Mouse (Mus musculus) layer of hippocampus, adult 11-12 months (tissue): ENCODE data around the gene Folr2.

Source experiments
- DNase-seq: peaks from one replicate; pipeline ENCODE4 v3.0.0; 2022; ENCODE audit warnings: low spot score

Gene Folr2

DNA sequence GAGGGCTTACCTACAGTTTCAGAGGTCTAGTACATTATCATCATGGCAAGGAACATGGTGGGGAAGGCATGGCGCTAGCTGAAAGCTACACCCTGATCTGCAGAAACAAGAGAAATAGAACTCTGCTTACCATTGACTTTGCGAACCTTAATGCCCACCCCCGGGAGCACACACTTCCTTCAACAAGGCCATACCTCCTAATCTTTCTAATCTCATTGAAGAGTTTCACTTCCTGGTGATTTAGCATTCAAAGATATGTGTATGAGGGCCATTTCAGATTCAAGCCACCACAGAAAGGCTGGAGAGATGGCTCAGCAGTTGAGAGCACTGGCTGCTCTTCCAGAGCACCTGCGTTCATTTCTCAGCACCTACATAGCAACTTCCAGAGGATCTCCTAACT lies at the start of gene Folr2:
Gene Folr2, minus strand, starts transcription at position 101 of the 400 bp plus-strand sequence.
- no peak for DNase-seq

DNA sequence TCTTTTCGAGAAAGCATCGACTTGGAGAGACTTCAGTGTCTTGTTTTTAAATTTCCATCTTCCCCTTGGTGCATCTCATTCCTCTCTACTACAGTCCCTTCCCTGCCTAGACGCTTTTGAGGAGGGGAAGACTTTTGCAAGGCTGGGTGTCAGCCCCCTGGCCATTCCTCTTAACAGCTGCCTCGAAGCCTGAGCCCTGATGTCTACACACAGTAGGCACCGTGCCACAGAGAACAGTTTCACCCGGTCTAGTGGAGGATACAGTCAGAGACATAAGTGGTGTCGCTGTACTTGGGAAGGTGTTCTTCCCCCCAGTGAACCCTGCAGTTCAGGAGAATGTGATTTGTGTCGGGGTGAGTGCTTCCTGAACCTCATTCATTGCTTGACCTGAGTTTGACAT lies 49.7 kb upstream of the Folr2 start:
- no peak for DNase-seq

DNA sequence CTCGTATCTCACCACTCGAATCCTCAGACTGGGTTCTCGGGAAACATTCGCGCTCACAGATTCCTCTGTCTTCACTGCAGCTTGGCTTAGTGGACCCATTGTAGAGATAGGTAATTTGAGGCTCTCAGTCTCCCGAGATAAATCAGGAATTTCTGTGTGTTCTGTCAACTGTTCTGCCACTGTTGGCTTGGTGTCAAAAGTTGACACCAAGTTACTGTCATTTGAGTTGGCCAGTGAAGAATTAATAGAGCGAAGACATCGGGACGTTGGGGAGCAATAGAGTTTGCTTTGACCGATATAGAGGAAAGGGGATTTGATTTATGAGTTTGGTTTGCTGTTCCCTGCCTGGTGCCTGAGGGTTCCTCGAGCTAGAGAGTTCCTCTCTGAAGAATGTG lies 49.3 kb upstream of the Folr2 start, which contains the start of gene Tomt:
Gene Tomt, minus strand, starts transcription at position 73 of the 395 bp plus-strand sequence.
- DNase-seq = no peak

DNA sequence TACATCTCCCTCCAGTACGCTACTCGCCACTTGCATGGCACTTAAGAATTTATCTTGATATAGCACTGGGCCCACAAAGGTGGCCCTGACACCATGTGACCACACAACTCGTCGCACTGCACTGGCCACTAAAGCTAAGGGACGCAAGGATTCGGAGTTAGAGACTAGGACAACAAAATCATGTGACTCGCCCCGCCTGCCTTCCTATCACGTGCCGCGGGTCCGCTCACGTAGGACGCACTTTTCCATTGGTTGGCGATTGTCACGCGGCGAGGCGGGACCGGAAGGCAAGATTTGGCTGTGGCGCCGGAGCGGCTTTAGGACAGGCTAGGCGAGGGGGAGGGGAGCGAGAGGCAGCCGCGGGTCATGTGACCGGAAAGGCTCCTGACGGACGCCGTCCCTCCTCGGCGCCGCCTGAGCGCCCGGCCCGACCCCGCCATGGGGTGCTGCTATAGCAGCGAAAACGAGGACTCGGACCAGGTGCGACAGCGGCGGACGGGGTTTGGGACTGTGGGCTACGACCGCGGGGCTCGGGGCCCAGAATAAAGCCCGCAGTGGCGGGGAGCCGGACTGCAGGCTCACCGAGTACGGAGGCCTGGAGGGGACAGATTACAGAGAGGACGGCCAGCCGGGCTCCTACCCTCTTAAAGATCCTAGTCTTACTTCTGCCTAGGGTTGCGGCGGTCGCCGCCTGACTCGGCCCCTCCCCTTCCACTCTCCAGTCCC lies 48.7 kb upstream of the Folr2 start, which contains the start of gene Lamtor1:
Gene Lamtor1, plus strand, starts transcription at position 344 of the 726 bp plus-strand sequence.
- DNase-seq = peak; percentile 100

DNA sequence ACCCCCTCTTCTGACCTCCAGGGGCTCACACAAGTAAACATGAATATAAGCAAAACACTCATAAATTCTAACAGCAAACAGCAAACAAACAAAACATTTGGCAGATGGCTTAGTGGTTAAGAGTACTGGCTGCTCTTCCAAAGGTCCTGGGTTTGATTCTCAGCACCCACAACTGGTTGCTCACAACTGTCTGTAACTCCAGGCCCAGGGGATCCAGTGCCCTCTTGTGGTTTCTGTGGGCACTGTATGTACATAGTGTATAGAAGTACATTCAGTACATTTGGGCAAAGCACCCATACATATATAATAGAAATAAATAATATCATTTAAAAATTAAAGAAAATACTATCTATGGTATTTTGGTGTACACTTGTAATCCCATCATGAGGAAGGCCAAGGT lies 45.9 kb upstream of the Folr2 start:
- DNase-seq = no peak

DNA sequence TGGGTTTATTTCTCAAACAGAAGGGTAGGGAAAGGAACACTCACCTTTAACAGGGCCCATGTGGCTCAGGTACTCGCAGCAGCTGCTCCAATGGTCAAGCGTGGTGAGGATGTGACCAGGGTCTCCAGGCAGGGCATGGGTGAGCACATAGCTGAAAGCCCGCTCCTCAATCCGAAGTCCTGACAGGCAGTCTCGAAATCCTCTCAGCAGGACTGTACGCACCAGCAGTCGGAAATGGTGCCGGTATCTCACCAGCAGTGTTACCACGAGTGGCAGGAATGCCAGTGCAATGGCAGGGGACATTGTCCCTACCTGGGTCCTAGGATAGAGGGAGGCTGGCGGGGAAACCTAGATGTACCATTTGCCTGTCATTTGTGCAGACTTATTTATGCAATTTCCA lies 45.0 kb upstream of the Folr2 start:
- no peak for DNase-seq

DNA sequence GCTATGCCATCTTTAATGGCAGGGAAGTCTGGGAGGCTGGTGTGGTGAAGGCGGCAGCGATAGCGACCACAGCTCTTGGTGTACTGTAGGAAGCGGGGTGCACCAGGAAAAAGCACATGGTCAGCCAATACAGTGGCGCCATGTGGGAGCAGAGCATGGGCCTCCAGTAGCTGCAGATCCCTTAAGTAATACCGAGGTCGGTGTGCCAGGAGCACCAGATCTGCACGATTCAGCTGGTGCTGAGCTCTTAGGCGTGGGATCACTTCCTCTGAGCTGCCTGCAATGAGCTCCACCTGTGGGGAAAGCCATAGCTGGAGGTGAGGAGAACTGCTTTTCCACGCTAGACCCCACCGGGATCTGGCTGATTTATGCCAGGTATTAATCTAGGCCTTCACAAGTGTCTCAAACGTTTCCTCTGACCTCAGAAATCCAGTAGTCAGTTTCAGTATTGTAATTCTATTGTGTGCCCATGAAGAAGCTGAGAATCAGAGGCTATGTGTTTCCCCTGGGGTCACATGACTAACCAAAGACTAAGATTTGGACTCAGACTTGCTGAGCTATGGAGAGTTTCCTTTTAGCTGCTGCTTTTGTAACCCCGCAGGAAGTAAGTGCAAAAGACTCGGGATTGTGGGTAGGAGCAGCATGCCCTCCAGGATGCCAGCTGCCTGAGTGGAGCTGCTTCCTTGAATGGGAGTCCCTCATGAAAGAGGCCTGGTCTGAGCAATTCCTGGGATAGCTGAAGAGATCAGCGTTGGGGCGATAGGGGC lies 43.5 kb upstream of the Folr2 start:
- DNase-seq = no peak

DNA sequence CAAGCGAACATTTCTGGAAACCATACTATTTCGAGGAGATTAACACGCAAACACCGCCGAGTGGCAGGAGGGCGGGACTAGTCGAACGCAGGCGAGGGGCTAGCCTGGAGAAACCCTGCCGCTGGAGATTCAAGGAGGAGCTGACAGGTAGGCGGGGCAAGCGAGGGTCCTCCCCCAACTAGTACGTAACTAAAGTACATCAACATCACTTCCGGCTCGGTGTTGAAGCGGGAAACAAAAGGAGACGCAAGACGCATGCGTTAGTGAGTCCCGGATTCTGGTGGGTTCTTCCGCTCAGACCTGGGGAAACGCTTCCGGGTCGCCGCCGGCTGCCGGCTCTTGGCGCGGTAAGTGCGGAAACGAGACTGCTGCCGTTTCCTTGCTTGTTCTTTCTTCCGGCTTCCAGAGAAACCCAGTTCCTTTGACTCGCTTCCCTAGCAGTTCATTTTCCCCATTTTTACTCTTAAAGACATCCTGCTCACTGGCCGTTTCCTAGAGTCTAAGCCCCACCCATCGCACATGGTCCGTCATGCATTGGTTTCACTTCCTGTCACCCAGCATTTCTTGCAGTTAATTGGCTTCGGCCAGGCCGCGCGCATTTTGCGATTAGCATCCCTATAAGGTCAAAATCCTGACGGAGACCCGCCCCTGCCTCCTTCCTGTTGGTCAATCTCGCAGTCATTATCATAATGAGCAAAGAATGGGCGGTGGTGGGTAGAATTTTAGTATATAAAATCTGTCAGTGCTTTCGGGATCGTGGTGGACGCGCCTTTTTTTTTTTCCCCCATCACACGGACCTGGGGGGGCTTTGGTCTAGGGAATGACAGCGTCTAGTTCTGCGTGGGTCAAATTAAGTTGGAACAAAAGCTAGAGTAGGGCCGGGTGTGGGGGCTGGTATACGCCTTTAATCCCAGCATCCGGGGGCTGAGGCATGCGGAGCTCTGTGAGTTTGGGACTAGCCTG lies 39.4 kb upstream of the Folr2 start:
- peak; percentile 99 for DNase-seq

DNA sequence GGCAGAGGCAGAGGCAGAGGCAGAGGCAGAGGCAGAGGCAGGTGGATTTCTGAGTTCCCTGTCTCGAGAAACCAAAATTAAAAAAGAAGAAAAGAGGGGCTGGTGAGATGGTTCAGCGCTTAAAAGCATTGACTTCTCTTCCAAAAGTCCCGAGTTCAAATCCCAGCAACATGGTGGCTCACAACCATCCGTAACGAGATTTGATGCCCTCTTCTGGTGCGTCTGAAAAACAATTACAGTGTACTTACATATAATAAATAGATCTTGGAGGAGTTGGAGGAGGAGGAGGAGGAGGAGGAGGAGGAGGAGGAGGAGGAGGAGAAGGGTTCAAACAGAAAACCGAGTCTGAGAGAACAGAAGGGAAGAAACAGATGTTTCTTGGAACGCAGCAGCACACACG lies 38.7 kb upstream of the Folr2 start:
- DNase-seq = no peak

DNA sequence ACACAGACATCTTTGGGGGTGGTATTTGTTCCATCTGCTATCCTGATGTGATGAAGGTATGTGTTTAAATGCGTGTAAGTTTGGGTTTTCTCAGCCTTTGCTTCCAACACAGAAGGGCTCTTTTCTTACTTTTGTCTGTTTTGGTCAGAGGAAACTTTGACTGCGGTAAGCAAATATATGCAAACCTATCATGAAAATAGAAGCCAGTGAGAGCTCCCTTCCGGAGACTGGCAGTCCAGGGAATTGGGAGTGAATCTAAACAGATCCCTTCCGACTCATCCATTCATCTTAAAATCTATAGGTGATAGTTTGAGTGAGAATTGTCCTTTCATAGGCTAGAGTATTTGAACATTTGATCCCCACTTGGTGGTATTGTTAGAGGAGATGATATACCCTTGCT lies 31.5 kb upstream of the Folr2 start:
- no peak for DNase-seq

DNA sequence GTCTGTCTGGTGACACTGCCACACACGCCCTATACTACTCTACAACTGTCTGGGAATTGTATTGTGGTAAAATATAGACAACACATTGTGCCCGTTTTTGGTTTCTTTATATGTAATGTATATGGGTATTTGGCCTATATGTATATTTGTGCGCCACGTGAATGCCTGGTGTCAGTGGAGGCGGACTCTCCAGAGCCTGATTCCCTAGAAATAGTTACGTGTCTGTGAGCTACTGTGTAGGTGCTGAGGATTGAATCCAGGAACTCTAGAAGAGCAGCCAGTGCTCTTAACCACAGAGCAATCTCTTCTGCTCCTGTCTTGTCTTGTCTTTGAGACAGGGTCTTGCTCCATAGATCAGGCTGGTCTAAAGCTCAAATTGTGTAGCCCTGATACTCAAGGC lies 29.3 kb upstream of the Folr2 start:
- no peak for DNase-seq

DNA sequence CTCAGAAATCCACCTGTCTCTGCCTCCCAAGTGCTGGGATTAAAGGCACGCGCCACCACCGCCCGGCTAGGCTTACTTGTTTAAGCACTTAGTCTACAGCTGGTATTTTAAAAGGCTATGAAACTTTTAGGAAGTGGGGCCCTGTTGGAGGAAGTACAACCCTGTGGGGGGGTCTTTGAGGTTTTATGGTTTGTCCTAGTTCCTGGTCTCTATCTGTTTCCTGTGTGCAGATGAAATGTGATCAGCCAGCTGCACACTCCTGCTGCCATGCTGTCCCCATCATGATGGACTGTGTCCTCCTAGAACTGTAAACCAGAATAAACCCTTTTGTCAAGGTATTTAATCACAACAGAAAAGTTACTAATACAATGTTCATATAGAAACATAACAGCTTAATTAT lies 27.2 kb upstream of the Folr2 start:
- DNase-seq = no peak

DNA sequence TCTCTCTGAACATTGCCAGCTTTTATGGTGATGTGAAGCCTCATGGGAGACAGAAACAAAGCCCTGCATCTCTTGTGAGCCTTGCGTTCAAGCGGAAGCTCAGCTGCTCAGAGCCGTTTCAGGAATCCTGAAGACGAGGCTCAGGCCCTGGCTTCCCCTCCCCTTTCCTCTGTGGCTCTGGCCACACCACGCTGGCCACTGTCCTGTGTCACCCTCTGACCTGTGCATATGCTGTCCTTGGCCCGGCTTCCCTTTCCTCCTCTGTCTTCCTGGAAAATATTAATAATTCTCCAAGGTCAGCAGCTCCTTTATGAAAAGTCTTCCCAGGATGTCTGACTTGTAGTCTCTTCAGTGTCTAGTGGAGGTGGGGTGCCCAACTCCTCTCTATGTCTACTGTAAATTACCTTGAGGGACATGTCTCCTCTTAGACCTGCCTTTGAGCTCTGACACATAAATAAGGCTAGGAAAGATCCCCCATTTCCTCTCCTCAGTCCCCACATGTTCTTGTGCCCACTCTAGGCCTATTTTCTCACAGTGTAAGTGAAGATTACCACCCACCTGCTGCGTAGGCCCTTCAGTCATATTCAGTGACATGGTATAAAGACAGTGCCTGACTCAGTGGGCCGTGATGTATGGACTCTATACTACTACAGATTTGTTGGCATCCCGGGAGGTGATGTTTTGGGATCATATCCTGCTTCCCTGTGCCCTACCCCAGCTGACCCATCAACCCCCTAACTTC lies 25.6 kb upstream of the Folr2 start:
- DNase-seq = no peak

DNA sequence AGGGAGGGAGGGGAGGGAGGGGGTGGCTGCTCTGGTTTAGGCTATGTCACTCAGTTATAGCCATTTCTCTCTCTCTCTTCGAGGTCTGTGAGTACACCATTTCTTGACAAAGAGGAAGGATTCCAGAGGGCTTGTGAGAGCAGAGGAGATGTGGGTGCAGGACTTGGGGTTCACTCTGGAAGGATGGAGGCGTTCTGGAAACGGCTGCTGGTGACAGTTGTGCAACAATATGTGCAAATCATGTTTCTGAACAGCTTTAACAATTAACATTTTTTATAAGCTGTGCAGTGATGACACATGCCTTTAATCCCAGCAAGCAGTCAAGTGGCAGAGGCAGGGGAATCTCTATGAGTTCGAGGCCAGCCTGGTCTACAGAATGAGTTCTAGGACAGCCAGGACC lies 23.9 kb upstream of the Folr2 start:
- DNase-seq = peak; percentile 46

DNA sequence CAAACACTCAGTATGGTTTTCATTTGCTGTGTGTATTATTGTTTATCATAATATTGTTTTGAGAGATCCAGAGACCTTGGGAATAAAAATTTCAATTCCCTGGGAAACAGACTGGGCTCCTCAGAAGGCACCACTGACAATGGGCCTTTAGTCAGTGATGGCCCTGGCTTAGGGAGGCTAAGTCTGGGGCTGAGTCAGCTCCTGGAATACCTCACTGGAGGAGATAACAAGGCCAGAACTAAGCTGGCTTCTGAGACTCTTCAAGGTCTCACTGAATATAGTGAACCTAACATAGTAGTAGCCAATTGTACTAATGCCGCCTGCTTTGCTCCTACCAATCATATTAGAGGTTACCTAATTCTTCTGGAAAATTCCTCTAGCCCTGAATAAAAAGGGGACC lies 19.0 kb upstream of the Folr2 start:
- DNase-seq = no peak

DNA sequence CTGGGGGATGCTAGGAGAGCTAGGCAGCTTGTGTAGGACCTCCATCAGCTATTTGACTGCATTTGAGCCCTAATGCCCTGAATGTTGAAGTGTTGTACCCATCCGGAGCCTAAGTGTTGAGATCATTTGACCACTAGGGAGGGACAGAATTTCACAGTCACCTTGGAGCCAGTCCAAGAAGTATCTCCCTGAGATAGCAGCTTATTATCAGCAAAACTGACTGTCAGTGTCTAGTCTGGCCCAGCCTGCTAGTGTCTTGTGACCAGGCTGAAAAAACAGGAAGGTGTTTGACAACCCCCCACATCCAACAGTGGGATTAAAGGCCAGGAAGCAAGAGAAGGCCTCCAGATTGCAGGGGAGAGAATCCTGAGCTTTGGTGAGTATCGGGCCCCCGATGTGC lies 14.3 kb upstream of the Folr2 start:
- no peak for DNase-seq

DNA sequence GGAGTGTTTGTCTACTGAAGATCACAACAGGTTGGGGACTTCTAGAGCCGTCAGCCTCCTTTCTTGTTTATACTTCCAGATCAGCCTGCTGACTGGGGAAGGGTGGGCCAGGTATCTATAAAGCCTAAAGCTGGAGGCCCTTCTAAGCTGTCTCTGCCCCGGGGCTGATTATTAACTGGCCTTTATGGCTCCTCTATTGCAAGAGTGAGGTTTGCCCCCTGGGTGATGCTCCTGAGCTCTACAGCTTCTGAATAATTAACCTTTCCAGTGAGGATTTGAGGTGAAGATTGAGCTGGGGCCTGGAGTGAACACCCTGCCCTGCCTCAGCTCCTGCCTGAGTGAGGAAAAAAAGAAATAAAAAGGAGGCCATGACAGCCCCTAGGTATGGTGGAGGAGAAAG lies 13.6 kb upstream of the Folr2 start, which contains the start of gene Folr1:
Gene Folr1, minus strand, starts transcription at position 160 of the 400 bp plus-strand sequence.
- DNase-seq = no peak

DNA sequence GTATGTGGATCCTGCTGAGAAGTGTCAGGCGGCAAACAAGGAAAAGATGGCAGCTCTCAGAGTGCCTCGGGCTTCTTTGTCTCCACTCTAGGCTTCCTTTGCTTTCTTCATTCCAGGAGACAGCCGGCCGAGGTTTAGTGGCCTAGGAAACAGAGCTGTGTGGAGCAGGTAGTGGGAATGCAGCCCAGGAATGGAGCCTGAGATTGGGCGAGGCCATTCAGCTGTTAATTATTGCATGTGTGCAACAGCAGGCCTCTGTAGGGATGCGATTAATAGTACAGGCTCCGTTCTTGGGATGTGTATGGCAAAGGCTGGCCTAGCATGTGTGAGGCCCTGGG lies 12.1 kb upstream of the Folr2 start:
- DNase-seq = no peak

DNA sequence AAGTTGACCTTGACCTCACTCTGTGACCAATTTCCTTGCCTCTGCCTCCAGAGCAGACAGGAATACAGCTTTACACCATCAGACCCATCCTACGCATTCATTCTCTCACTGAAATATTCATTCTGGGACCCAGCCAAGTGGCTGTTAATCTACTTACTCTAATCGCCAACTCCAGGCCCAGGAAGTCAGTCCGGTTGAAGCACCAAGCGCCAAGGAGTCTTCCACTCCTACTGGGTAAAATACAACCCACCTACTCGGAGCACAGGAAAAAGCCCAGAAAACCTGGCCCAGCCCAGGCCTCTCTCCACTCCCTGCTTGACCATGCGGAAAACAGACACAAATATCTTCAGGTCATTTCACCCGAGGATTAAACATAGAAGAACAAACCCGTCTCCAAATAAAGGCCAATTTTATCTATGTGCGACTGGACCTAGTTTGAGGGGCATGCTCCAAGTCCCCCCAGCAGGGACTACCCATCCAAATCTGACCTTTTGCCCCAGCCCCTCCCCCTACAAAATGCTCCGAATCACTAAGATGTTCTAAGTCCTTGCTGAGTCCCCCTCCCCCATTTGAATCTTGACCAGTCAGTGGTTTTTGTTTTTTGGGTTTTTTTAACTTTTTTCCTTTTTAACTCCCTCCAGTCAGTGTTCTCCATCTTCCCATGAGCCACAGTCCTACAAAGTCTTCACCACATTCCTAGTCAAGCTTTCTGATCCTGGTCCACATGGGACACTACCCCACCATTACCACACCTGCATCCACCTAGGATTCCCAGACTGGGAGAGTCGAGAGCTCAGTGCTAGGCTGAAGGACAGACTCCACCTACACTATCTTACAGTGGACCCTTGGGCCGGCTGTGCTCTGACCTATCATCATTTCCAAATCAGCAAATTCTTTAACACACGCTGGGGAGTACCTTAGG lies 11.5 kb upstream of the Folr2 start:
- DNase-seq = no peak

DNA sequence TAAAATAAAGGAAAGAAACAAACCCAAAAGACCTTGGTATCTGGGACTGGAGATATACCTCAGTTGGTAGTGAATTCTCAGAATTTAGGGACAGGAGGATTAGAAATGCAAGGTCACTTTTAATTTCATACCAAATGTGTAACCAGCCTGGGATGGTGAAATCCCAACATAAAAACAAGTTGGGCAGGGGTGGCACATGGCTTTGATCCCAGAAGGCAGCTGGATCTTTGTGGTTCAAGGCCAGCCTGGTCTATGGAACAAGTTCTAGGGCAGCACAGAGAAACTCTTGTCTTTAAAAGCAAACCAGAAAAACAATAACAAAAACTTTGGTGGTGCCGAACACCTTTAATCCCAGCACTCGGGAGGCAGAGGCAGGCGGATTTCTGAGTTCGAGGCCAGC lies 10.5 kb upstream of the Folr2 start:
- no peak for DNase-seq
